Mouse (Mus musculus): ENCODE measurements around the gene Lat2. TPM values are rescaled to one million over a fixed set of nuclear protein-coding genes. Genes with fewer than 3 reads are reported as not detected.
A peak's percentile ranks its signal among the peaks of the same experiment; 100 is the strongest.

Lat2 gene
- polyA plus RNA-seq, 1 experiment from 2014 or later = 2.6 TPM

GRCm38 (mm10) chr5:134552110-134552972, 62.5 kb downstream of the Lat2 start, which contains the start of gene Clip2:
Gene Clip2, minus strand, starts transcription at chr5:134552434.
- peak within 1 kb of the TSS; percentile 63 for H3K4me3 ChIP-seq (replicated peaks)
- peaks cover 35% of the 10 kb centered on the region for H3K27me3 ChIP-seq
- H3K27ac ChIP-seq (replicated peaks) = peak within 1 kb of the TSS; percentile 57
- peak; percentile 84 for ATAC-seq (ENCODE audit: insufficient read depth)
- peak within 1 kb of the TSS; percentile 59 for H3K9ac ChIP-seq
- no peaks in the 10 kb centered on the region for H3K36me3 ChIP-seq (replicated peaks)
- H3K4me1 ChIP-seq (replicated peaks) = peaks cover 38% of the 10 kb centered on the region
- H3K9me3 ChIP-seq (replicated peaks) = no peaks in the 10 kb centered on the region
- H3K4me2 ChIP-seq = peak within 1 kb of the TSS; percentile 79
- 3% methylated on average over 60 of the region's 61 CpGs for WGBS (ENCODE audit: insufficient replicate concordance)

DNA sequence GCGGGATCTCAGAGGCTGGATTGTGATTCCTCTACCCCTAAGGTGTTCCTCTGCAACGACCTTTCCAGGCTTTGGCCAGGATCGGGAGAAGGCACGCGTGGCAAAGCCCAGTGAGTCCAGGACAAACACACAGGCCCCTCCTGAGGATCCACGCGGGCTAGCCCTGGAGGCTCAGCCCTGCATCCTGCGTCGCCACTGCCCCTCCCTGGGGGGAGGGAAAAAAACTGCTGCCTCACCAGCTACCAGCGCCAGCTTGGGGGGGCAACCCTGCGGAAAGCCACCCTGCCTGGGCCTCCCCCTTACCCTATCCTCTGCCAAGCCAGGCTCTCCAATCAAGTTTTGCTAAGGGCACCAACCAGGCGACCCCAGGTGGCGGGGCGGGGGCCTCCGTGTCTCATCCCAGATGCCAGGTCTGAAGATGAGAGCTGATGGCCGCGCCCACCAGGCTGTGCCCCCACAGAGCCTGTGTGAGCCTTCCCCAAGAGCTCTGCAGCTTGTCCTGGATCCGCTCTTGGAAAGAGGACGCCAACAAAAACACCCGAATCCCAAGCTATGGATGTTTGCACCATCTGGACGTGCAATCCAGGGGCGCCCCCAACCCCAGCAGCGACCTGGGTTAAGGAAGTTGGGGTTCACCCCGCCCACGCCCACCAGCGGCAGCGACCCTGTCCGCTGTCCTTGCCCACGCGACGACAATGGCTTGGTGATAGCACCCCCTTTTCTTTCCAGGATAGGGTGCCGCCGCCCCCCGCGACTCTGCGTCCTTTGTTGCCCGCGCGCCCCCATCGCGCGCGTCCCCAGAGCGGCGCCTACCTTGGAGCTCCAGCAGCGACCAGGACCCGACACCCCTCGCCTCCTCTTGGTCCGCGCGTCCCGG, 63.4 kb downstream of the Lat2 start:
- no peak for ATAC-seq (ENCODE audit: insufficient read depth)
- Histone ChIP-seq H3K4me1 (replicated peaks) (peaks cover 38% of the 10 kb centered on the region), H3K36me3 (replicated peaks) (no peaks in the 10 kb centered on the region), H3K27me3 (peaks cover 35% of the 10 kb centered on the region), H3K9ac (peak overlapping the region; percentile 59), H3K4me2 (peak overlapping the region; percentile 79), H3K4me3 (replicated peaks) (peak overlapping the region; percentile 63), H3K9me3 (replicated peaks) (no peaks in the 10 kb centered on the region), H3K27ac (replicated peaks) (peak overlapping the region; percentile 57)
- WGBS (ENCODE audit: insufficient replicate concordance) = 4% methylated on average over 52 of the region's 52 CpGs

DNA sequence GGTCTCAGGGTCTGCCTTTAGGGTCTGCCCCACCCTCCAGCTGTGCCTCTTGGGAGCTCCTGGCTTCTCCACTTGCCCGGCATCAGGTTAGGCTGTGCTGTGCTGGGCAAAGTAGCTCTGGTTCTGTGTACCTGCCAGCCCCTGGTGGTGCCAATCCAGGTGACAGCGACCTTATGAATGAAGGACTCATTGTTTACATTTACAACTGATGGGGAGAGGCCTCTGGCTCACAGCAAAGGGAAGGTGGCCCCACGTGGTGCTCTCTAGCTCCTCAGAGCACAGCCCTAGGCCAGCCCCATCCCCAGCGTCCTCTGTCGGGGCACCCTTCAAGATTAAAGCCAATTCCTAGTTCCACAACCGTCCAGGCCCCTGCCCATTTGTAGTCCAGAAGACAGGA, 64.0 kb downstream of the Lat2 start:
- 25% methylated on average over 6 of the region's 6 CpGs for WGBS (ENCODE audit: insufficient replicate concordance)
- peak overlapping the region; percentile 63 for H3K4me3 ChIP-seq (replicated peaks)
- H3K27ac ChIP-seq (replicated peaks) = no peak overlapping the region
- peak overlapping the region; percentile 79 for H3K4me2 ChIP-seq
- peaks cover 35% of the 10 kb centered on the region for H3K27me3 ChIP-seq
- H3K4me1 ChIP-seq (replicated peaks) = peaks cover 38% of the 10 kb centered on the region
- 0 out of 2 replicates have a peak overlapping the region, but pooled peaks have one; percentile 59 for H3K9ac ChIP-seq
- no peaks in the 10 kb centered on the region for H3K9me3 ChIP-seq (replicated peaks)
- no peak for ATAC-seq (ENCODE audit: insufficient read depth)
- H3K36me3 ChIP-seq (replicated peaks) = no peaks in the 10 kb centered on the region

Small RNA genes lying within 50 kb of the gene (microRNA-seq; reads per million reads assigned to microRNA genes)
- not detected for gene Mir7228

Other genes with a start within 250 kb of the Lat2 start
- 10.2 and 14.2 TPM in 2 replicates for gene Gtf2ird1, start 158.3 kb downstream of the Lat2 start, polyA plus RNA-seq (2015; fragmentation: Nextera tagmentation; extraction: Ambion mirVana)
- gene Clip2, start 62.6 kb downstream of the Lat2 start, polyA plus RNA-seq (2015; fragmentation: Nextera tagmentation; extraction: Ambion mirVana) = 0.46 and 0.50 TPM in 2 replicates
- gene Syna, start 54.9 kb downstream of the Lat2 start, polyA plus RNA-seq (2015; fragmentation: Nextera tagmentation; extraction: Ambion mirVana) = not detected in 2 replicates
- gene Rfc2, start 33.7 kb downstream of the Lat2 start, polyA plus RNA-seq (2015; fragmentation: Nextera tagmentation; extraction: Ambion mirVana) = 157 and 158 TPM in 2 replicates
- 171 and 194 TPM in 2 replicates for gene Eif4h, start 24.5 kb upstream of the Lat2 start, polyA plus RNA-seq (2015; fragmentation: Nextera tagmentation; extraction: Ambion mirVana)
- 0.81 and 1.1 TPM in 2 replicates for gene Limk1, start 73.6 kb upstream of the Lat2 start, polyA plus RNA-seq (2015; fragmentation: Nextera tagmentation; extraction: Ambion mirVana)
- 5.0 and 6.6 TPM in 2 replicates for gene Eln, start 132.3 kb upstream of the Lat2 start, polyA plus RNA-seq (2015; fragmentation: Nextera tagmentation; extraction: Ambion mirVana)

All from liver, embryonic 15.5 days (tissue).